Mouse (Mus musculus): ENCODE data around the gene Mocs1. TPM values are rescaled to one million over a fixed set of nuclear protein-coding genes. Genes with fewer than 3 reads are reported as not detected.
A peak's percentile ranks its signal among the peaks of the same experiment; 100 is the strongest.

The Mocs1 gene
- polyA plus RNA-seq, 1 experiment, result 15.0 TPM

DNA sequence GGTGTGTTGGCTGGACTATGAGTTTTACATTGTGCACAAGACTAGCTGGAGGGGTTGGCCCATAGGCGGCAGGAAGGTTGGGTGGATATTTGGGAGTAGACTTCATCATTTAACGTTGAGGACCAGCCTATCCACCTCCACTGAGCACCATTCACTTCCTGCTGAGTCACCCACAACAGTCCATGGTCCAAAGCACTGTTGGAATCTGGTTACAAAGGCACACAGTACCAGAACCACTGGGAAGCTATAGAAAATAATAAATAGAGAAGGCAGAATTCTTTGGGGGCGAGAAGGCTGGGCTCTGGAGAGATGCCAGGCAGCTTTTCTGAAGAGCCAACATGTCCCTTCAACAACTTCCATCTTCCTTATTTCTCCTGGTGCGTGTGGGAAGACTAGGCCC lies 28.2 kb downstream of the Mocs1 start:
- TF ChIP-seq CTCF (IDR thresholded peaks at IDR 0.05; ENCODE audit: low read depth, low read length) (no peak), POLR2A (IDR thresholded peaks at IDR 0.05; ENCODE audit: insufficient read depth, low read length) (no peak), EP300 (IDR thresholded peaks at IDR 0.05; ENCODE audit: insufficient read depth, low read depth, low read length) (no peak)
- Histone ChIP-seq H3K4me3 (ENCODE audit: low read depth, low read length) (no peak overlapping the region), H3K27me3 (ENCODE audit: control insufficient read depth, insufficient read depth, low read length, poor library complexity, severe bottlenecking) (no peaks in the 10 kb centered on the region), H3K27ac (ENCODE audit: insufficient read depth, low read length) (no peak overlapping the region), H3K9ac (ENCODE audit: low read depth, poor library complexity, severe bottlenecking) (no peak overlapping the region), H3K36me3 (ENCODE audit: control insufficient read depth, insufficient read depth, low read length, poor library complexity, severe bottlenecking) (no peaks in the 10 kb centered on the region), H3K9me3 (replicated peaks; ENCODE audit: control insufficient read depth, insufficient read depth, low read length, poor library complexity, severe bottlenecking) (no peaks in the 10 kb centered on the region), H3K4me1 (ENCODE audit: control insufficient read depth, insufficient read depth, low read length) (no peaks in the 10 kb centered on the region)

DNA sequence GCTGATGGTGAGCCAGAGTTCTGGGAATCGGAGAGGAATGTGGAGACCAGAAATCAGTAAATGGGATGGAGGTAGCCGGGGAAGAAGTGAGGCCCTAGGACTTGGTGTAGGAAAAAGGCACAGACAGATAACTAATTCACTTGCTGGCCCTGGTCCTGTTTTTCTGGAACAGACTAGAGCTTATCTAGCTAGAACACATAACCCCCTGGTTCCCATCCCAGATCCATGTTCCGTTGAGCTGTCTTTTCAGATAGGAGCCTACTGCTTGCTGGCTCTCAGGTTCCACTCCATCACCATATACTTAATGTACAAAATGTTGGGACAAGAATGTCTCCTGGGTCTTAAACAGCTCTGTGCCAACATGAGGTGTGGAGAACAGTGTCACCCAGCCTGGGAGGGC lies 29.7 kb downstream of the Mocs1 start:
- H3K4me3 ChIP-seq (ENCODE audit: low read depth, low read length), result no peak overlapping the region
- H3K9me3 ChIP-seq (replicated peaks; ENCODE audit: control insufficient read depth, insufficient read depth, low read length, poor library complexity, severe bottlenecking), result no peaks in the 10 kb centered on the region
- no peaks in the 10 kb centered on the region for H3K36me3 ChIP-seq (ENCODE audit: control insufficient read depth, insufficient read depth, low read length, poor library complexity, severe bottlenecking)
- H3K4me1 ChIP-seq (ENCODE audit: control insufficient read depth, insufficient read depth, low read length), result no peaks in the 10 kb centered on the region
- no peak overlapping the region for H3K27ac ChIP-seq (ENCODE audit: insufficient read depth, low read length)
- no peaks in the 10 kb centered on the region for H3K27me3 ChIP-seq (ENCODE audit: control insufficient read depth, insufficient read depth, low read length, poor library complexity, severe bottlenecking)
- TF ChIP-seq POLR2A (IDR thresholded peaks at IDR 0.05; ENCODE audit: insufficient read depth, low read length) (no peak), EP300 (IDR thresholded peaks at IDR 0.05; ENCODE audit: insufficient read depth, low read depth, low read length) (no peak), CTCF (IDR thresholded peaks at IDR 0.05; ENCODE audit: low read depth, low read length) (no peak)
- H3K9ac ChIP-seq (ENCODE audit: low read depth, poor library complexity, severe bottlenecking), result no peak overlapping the region

DNA sequence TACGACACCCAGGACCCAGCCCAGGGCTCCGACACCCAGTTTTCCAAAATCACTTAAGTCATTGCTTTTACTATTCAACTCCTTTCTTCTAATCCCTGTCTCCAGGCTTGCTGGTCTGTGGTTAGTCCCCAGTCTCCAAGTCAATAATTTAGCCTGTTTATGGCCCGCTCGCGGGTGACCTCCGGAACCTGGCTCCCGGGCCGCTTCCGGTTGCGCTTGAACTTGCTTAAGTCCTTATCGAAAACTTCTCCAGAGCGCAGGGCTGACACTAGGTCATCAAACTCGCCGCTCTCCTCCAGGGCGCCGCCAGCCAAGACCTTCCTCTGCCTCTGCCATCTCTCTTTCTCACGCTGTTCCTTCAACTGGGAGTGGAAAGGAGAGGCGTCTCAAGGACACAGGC lies 30.2 kb downstream of the Mocs1 start:
- Histone ChIP-seq H3K9ac (ENCODE audit: low read depth, poor library complexity, severe bottlenecking) (no peak overlapping the region), H3K9me3 (replicated peaks; ENCODE audit: control insufficient read depth, insufficient read depth, low read length, poor library complexity, severe bottlenecking) (no peaks in the 10 kb centered on the region), H3K4me3 (ENCODE audit: low read depth, low read length) (no peak overlapping the region), H3K4me1 (ENCODE audit: control insufficient read depth, insufficient read depth, low read length) (no peaks in the 10 kb centered on the region), H3K36me3 (ENCODE audit: control insufficient read depth, insufficient read depth, low read length, poor library complexity, severe bottlenecking) (no peaks in the 10 kb centered on the region), H3K27ac (ENCODE audit: insufficient read depth, low read length) (no peak overlapping the region), H3K27me3 (ENCODE audit: control insufficient read depth, insufficient read depth, low read length, poor library complexity, severe bottlenecking) (no peaks in the 10 kb centered on the region)
- TF ChIP-seq POLR2A (IDR thresholded peaks at IDR 0.05; ENCODE audit: insufficient read depth, low read length) (no peak), EP300 (IDR thresholded peaks at IDR 0.05; ENCODE audit: insufficient read depth, low read depth, low read length) (no peak), CTCF (IDR thresholded peaks at IDR 0.05; ENCODE audit: low read depth, low read length) (no peak)

DNA sequence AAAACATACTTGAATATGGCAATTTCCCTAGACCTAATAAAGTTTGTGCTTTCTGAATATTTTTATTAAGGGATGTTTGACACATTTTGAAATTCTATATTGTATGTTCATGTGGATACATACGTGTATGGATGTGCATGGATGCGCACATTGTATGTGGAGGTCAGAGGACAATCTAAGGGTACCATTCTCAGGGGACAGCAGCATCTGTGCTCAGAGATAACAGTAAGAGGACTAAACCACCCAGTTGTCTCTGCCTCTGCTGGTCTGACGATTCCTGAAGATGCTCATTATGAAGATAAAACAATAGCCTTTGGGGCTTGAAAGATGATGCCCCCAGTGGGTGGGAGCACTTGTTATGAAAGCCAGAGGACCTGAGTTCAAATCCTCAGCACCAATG lies 36.7 kb downstream of the Mocs1 start:
- Histone ChIP-seq H3K27me3 (ENCODE audit: control insufficient read depth, insufficient read depth, low read length, poor library complexity, severe bottlenecking) (no peaks in the 10 kb centered on the region), H3K4me3 (ENCODE audit: low read depth, low read length) (no peak overlapping the region), H3K36me3 (ENCODE audit: control insufficient read depth, insufficient read depth, low read length, poor library complexity, severe bottlenecking) (no peaks in the 10 kb centered on the region), H3K4me1 (ENCODE audit: control insufficient read depth, insufficient read depth, low read length) (no peaks in the 10 kb centered on the region), H3K27ac (ENCODE audit: insufficient read depth, low read length) (no peak overlapping the region), H3K9me3 (replicated peaks; ENCODE audit: control insufficient read depth, insufficient read depth, low read length, poor library complexity, severe bottlenecking) (no peaks in the 10 kb centered on the region), H3K9ac (ENCODE audit: low read depth, poor library complexity, severe bottlenecking) (no peak overlapping the region)
- TF ChIP-seq POLR2A (IDR thresholded peaks at IDR 0.05; ENCODE audit: insufficient read depth, low read length), result no peak

DNA sequence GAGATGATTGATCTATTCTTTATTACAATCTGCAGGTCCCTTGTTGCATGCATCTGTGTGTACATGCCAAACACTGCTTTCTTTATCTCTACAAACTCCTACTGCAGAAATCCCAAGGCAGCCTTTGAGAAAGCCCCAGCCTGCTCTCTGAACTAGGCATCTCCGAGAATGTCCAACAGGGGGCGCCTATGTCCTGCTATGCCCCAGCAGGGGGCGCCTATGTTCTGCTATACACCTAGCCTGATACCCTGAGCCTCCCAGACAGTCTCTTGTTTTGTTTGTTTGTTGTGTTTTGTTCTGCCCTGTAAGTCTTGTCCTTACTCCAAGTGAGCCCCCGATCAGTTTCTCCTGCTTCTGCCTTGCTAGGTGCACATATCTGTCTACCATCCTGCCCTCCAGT lies 40.1 kb downstream of the Mocs1 start:
- no peak overlapping the region for H3K4me3 ChIP-seq (ENCODE audit: low read depth, low read length)
- no peaks in the 10 kb centered on the region for H3K9me3 ChIP-seq (replicated peaks; ENCODE audit: control insufficient read depth, insufficient read depth, low read length, poor library complexity, severe bottlenecking)
- H3K9ac ChIP-seq (ENCODE audit: low read depth, poor library complexity, severe bottlenecking), result no peak overlapping the region
- H3K36me3 ChIP-seq (ENCODE audit: control insufficient read depth, insufficient read depth, low read length, poor library complexity, severe bottlenecking), result no peaks in the 10 kb centered on the region
- no peak overlapping the region for H3K27ac ChIP-seq (ENCODE audit: insufficient read depth, low read length)
- TF ChIP-seq EP300 (IDR thresholded peaks at IDR 0.05; ENCODE audit: insufficient read depth, low read depth, low read length) (no peak), CTCF (IDR thresholded peaks at IDR 0.05; ENCODE audit: low read depth, low read length) (peak; percentile 85), POLR2A (IDR thresholded peaks at IDR 0.05; ENCODE audit: insufficient read depth, low read length) (no peak)
- no peaks in the 10 kb centered on the region for H3K27me3 ChIP-seq (ENCODE audit: control insufficient read depth, insufficient read depth, low read length, poor library complexity, severe bottlenecking)
- no peaks in the 10 kb centered on the region for H3K4me1 ChIP-seq (ENCODE audit: control insufficient read depth, insufficient read depth, low read length)

DNA sequence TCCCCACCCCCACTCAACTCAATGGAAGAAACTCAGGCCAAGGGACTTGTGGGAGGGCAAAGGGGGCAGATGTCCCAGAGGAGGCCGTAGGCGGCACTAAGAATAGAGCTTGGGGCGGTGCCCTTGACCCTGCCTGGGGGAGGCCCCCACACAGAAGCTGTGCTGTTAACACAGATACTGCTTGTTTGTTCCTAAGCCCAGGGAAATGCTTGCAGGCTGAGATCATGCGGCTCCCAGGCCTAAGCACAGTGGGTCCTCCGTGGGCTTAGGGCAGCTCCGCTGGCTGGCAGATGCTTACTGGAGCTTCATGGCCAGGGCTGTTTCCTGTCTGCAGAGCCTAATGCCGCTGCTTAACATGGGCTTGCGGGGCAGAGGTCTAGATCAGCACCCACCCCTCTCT lies 44.5 kb downstream of the Mocs1 start:
- no peaks in the 10 kb centered on the region for H3K36me3 ChIP-seq (ENCODE audit: control insufficient read depth, insufficient read depth, low read length, poor library complexity, severe bottlenecking)
- no peak overlapping the region for H3K4me3 ChIP-seq (ENCODE audit: low read depth, low read length)
- no peak overlapping the region for H3K27ac ChIP-seq (ENCODE audit: insufficient read depth, low read length)
- no peaks in the 10 kb centered on the region for H3K27me3 ChIP-seq (ENCODE audit: control insufficient read depth, insufficient read depth, low read length, poor library complexity, severe bottlenecking)
- TF ChIP-seq EP300 (IDR thresholded peaks at IDR 0.05; ENCODE audit: insufficient read depth, low read depth, low read length) (no peak), POLR2A (IDR thresholded peaks at IDR 0.05; ENCODE audit: insufficient read depth, low read length) (no peak), CTCF (IDR thresholded peaks at IDR 0.05; ENCODE audit: low read depth, low read length) (no peak)
- H3K4me1 ChIP-seq (ENCODE audit: control insufficient read depth, insufficient read depth, low read length), result no peaks in the 10 kb centered on the region
- no peak overlapping the region for H3K9ac ChIP-seq (ENCODE audit: low read depth, poor library complexity, severe bottlenecking)
- H3K9me3 ChIP-seq (replicated peaks; ENCODE audit: control insufficient read depth, insufficient read depth, low read length, poor library complexity, severe bottlenecking), result no peaks in the 10 kb centered on the region

Measured in ES-Bruce4 (cell line).